Mouse (Mus musculus) MEL (cell line): ENCODE data around the gene Ahcyl1.

Source experiments
- E2F4 ChIP-seq: IDR thresholded peaks from 2 replicates; pipeline ENCODE4 v1.6.1; 2011; ENCODE audit warnings: low read depth, low read length, improper control_type of control experiment, borderline replicate concordance
- KAT2A ChIP-seq: conservative IDR thresholded peaks from 2 replicates; pipeline ENCODE4 v1.6.1; 2012; ENCODE audit warnings: low read depth, low read length, improper control_type of control experiment, inconsistent platforms
- MAFK ChIP-seq: IDR thresholded peaks from 2 replicates; pipeline ENCODE4 v1.6.1; 2011; ENCODE audit warnings: low read depth, mild to moderate bottlenecking, low read length, improper control_type of control experiment, borderline replicate concordance
- MAX ChIP-seq: IDR thresholded peaks from 2 replicates; pipeline ENCODE4 v1.6.1; 2011; ENCODE audit warnings: low read length, improper control_type of control experiment
- MAZ ChIP-seq: IDR thresholded peaks from 2 replicates; pipeline ENCODE4 v1.6.1; 2012; ENCODE audit warnings: low read depth, mild to moderate bottlenecking, inconsistent platforms, low read length, improper control_type of control experiment
- POLR2A ChIP-seq, 2 experiments: IDR thresholded peaks; 2 replicates each; pipeline ENCODE4 v1.6.1; 2011 to 2012; ENCODE audit warnings: low read length in 2 of 2, mild to moderate bottlenecking in 2 of 2, control low read depth in 1 of 2, improper control_type of control experiment in 1 of 2, low read depth in 1 of 2, moderate library complexity in 1 of 2; ENCODE audit not compliant: control insufficient read depth in 1 of 2, insufficient read depth in 1 of 2, poor library complexity in 1 of 2
- ZNF384 ChIP-seq: IDR thresholded peaks from 2 replicates; pipeline ENCODE4 v1.6.1; 2012; ENCODE audit warnings: low read depth, mild to moderate bottlenecking, inconsistent platforms, low read length, improper control_type of control experiment

DNA sequence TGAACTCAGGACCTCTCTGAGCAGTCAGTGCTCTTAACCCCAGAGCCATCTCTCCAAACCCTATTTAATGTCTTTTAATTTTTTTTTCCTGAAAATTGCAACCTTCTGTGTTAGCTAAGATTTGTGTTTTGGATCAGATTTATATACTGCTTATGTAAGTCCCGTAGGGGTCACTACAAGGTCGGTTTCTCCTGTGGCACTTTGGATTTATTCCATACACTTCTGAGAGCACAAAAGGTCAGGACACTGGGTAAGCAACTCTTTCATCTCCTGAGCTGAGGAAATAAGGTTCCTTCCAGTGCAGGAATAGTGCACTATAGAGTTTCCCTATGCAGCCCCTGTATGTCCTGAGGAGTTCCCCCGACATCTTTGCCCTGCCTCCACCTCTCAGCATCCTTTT, 40.9 kb downstream of the Ahcyl1 start:
- TF ChIP-seq E2F4 = no peak
- no peak for TF ChIP-seq POLR2A (IDR thresholded peaks at IDR 0.05; ENCODE audit: control insufficient read depth in 1 of 2, insufficient read depth in 1 of 2, low read depth in 1 of 2, low read length in 2 of 2, poor library complexity in 1 of 2)
- no peak for TF ChIP-seq KAT2A
- TF ChIP-seq MAZ = no peak
- TF ChIP-seq ZNF384 = no peak
- no peak for TF ChIP-seq MAFK
- TF ChIP-seq MAX = no peak
